Mouse (Mus musculus): ENCODE measurements around the gene Chn1. TPM values are rescaled to one million over a fixed set of nuclear protein-coding genes. Genes with fewer than 3 reads are reported as not detected.

Gene Chn1
- polyA plus RNA-seq, 1 experiment: 1.7 TPM

- WGBS: 3% methylated on average over 22 of the region's 22 CpGs
- H3K36me3 ChIP-seq (ENCODE audit: control insufficient read depth, insufficient read depth, low read length): no peaks in the 10 kb centered on the region
- H3K4me3 ChIP-seq (ENCODE audit: low read depth, low read length): peak overlapping the region; percentile 79
Observed at GRCm38 (mm10) chr2:73775683-73776310, 651 bp upstream of the Chn1 start.

GRCm38 (mm10) chr2:73772945-73773344 lies 2.2 kb downstream of the Chn1 start:
- no peaks in the 10 kb centered on the region for H3K36me3 ChIP-seq (ENCODE audit: control insufficient read depth, insufficient read depth, low read length)
- H3K27me3 ChIP-seq (ENCODE audit: control insufficient read depth, insufficient read depth, low read length): peaks cover 27% of the 10 kb centered on the region
- 37% methylated on average over 1 of the region's 1 CpGs for WGBS
- H3K27ac ChIP-seq (ENCODE audit: insufficient read depth, low read depth, low read length): no peak overlapping the region
- TF ChIP-seq CTCF (IDR thresholded peaks at IDR 0.05; ENCODE audit: extremely low read depth, insufficient read length, insufficient replicate concordance, low read depth, low read length): no peak
- TF ChIP-seq POLR2A (IDR thresholded peaks at IDR 0.05; ENCODE audit: low read depth, low read length): no peak
- H3K4me1 ChIP-seq (ENCODE audit: control insufficient read depth, insufficient read depth, insufficient read length, low read length): no peaks in the 10 kb centered on the region
- H3K4me3 ChIP-seq (ENCODE audit: low read depth, low read length): no peak overlapping the region

More at GRCm38 (mm10) chr2:73775683-73776310, 651 bp upstream of the Chn1 start:
- Histone ChIP-seq H3K27ac (ENCODE audit: insufficient read depth, low read depth, low read length) (no peak overlapping the region), H3K27me3 (ENCODE audit: control insufficient read depth, insufficient read depth, low read length) (peaks cover 30% of the 10 kb centered on the region), H3K4me1 (ENCODE audit: control insufficient read depth, insufficient read depth, insufficient read length, low read length) (no peaks in the 10 kb centered on the region)
- no peak for TF ChIP-seq POLR2A (IDR thresholded peaks at IDR 0.05; ENCODE audit: low read depth, low read length)

GRCm38 (mm10) chr2:73768669-73769068 lies 6.5 kb downstream of the Chn1 start:
- Histone ChIP-seq H3K27me3 (ENCODE audit: control insufficient read depth, insufficient read depth, low read length) (peaks cover 3% of the 10 kb centered on the region; the same call in 1 of the 2 replicates), H3K27ac (ENCODE audit: insufficient read depth, low read depth, low read length) (no peak overlapping the region), H3K4me3 (ENCODE audit: low read depth, low read length) (no peak overlapping the region), H3K36me3 (ENCODE audit: control insufficient read depth, insufficient read depth, low read length) (no peaks in the 10 kb centered on the region), H3K4me1 (ENCODE audit: control insufficient read depth, insufficient read depth, insufficient read length, low read length) (no peaks in the 10 kb centered on the region)
- 82% methylated on average over 4 of the region's 4 CpGs for WGBS
- no peak for TF ChIP-seq POLR2A (IDR thresholded peaks at IDR 0.05; ENCODE audit: low read depth, low read length)

- no peak overlapping the region for H3K4me3 ChIP-seq (ENCODE audit: low read depth, low read length)
- TF ChIP-seq POLR2A (IDR thresholded peaks at IDR 0.05; ENCODE audit: low read depth, low read length) (no peak), CTCF (IDR thresholded peaks at IDR 0.05; ENCODE audit: extremely low read depth, insufficient read length, insufficient replicate concordance, low read depth, low read length) (no peak)
- H3K27ac ChIP-seq (ENCODE audit: insufficient read depth, low read depth, low read length): no peak overlapping the region
- H3K4me1 ChIP-seq (ENCODE audit: control insufficient read depth, insufficient read depth, insufficient read length, low read length): no peaks in the 10 kb centered on the region
- WGBS: 60% methylated on average over 3 of the region's 3 CpGs
- H3K36me3 ChIP-seq (ENCODE audit: control insufficient read depth, insufficient read depth, low read length): no peaks in the 10 kb centered on the region
- no peaks in the 10 kb centered on the region for H3K27me3 ChIP-seq (ENCODE audit: control insufficient read depth, insufficient read depth, low read length)
Observed at GRCm38 (mm10) chr2:73763541-73763940, 11.6 kb downstream of the Chn1 start.

- WGBS: 77% methylated on average over 7 of the region's 7 CpGs
- Histone ChIP-seq H3K36me3 (ENCODE audit: control insufficient read depth, insufficient read depth, low read length) (no peaks in the 10 kb centered on the region), H3K4me1 (ENCODE audit: control insufficient read depth, insufficient read depth, insufficient read length, low read length) (no peaks in the 10 kb centered on the region), H3K4me3 (ENCODE audit: low read depth, low read length) (no peak overlapping the region), H3K27me3 (ENCODE audit: control insufficient read depth, insufficient read depth, low read length) (no peaks in the 10 kb centered on the region), H3K27ac (ENCODE audit: insufficient read depth, low read depth, low read length) (no peak overlapping the region)
- TF ChIP-seq CTCF (IDR thresholded peaks at IDR 0.05; ENCODE audit: extremely low read depth, insufficient read length, insufficient replicate concordance, low read depth, low read length) (no peak), POLR2A (IDR thresholded peaks at IDR 0.05; ENCODE audit: low read depth, low read length) (no peak)
Observed at GRCm38 (mm10) chr2:73759899-73760298, 15.2 kb downstream of the Chn1 start.

GRCm38 (mm10) chr2:73759027-73759426 lies 16.1 kb downstream of the Chn1 start:
- Histone ChIP-seq H3K4me1 (ENCODE audit: control insufficient read depth, insufficient read depth, insufficient read length, low read length) (no peaks in the 10 kb centered on the region), H3K27ac (ENCODE audit: insufficient read depth, low read depth, low read length) (no peak overlapping the region), H3K27me3 (ENCODE audit: control insufficient read depth, insufficient read depth, low read length) (no peaks in the 10 kb centered on the region), H3K36me3 (ENCODE audit: control insufficient read depth, insufficient read depth, low read length) (no peaks in the 10 kb centered on the region), H3K4me3 (ENCODE audit: low read depth, low read length) (no peak overlapping the region)
- TF ChIP-seq CTCF (IDR thresholded peaks at IDR 0.05; ENCODE audit: extremely low read depth, insufficient read length, insufficient replicate concordance, low read depth, low read length) (no peak), POLR2A (IDR thresholded peaks at IDR 0.05; ENCODE audit: low read depth, low read length) (no peak)
- WGBS: 77% methylated on average over 5 of the region's 5 CpGs

- no peaks in the 10 kb centered on the region for H3K36me3 ChIP-seq (ENCODE audit: control insufficient read depth, insufficient read depth, low read length)
Observed at GRCm38 (mm10) chr2:73747297-73747696, 27.8 kb downstream of the Chn1 start.

More at GRCm38 (mm10) chr2:73747297-73747696, 27.8 kb downstream of the Chn1 start:
- peaks cover 3% of the 10 kb centered on the region; the same call in 1 of the 2 replicates for H3K4me1 ChIP-seq (ENCODE audit: control insufficient read depth, insufficient read depth, insufficient read length, low read length)
- WGBS: 70% methylated on average over 1 of the region's 1 CpGs
- H3K4me3 ChIP-seq (ENCODE audit: low read depth, low read length): no peak overlapping the region
- TF ChIP-seq CTCF (IDR thresholded peaks at IDR 0.05; ENCODE audit: extremely low read depth, insufficient read length, insufficient replicate concordance, low read depth, low read length): no peak
- TF ChIP-seq POLR2A (IDR thresholded peaks at IDR 0.05; ENCODE audit: low read depth, low read length): no peak
- no peaks in the 10 kb centered on the region for H3K27me3 ChIP-seq (ENCODE audit: control insufficient read depth, insufficient read depth, low read length)
- no peak overlapping the region for H3K27ac ChIP-seq (ENCODE audit: insufficient read depth, low read depth, low read length)
